In genomic region chr5:92504676-92505400, GRCm38 (mm10) we compare ENCODE assay signal across 9 mouse cellular contexts. TPM values are rescaled to one million over a fixed set of nuclear protein-coding genes. Genes with fewer than 3 reads are reported as not detected.
DNase-seq lines count a peak whose midpoint lies in the region; ATAC-seq and TF ChIP-seq lines count a peak whose summit lies in the region.
"Had no signal": no experiment of that assay in that cellular context is flagged by ENCODE, and none has a peak within 500 bp of the region (broad histone marks: within the 10 kb centered on the region; RNA-seq: fewer than 3 reads in every experiment).

No protein-coding gene starts in this region.

- TF ChIP-seq CTCF in E14TG2a.4 (conservative IDR thresholded peaks at IDR 0.05; ENCODE audit: low read length), result no peak

- H3K4me1 ChIP-seq in E14TG2a.4 (replicated peaks; ENCODE audit: low read depth, low read length), result peaks cover 54% of the 10 kb centered on the region
- no peaks in the 10 kb centered on the region for H3K4me1 ChIP-seq in embryonic facial prominence, embryonic 11.5 days (ENCODE audit: control insufficient read depth, insufficient read depth, low read length)
- H3K4me1 ChIP-seq in heart, embryonic 13.5 days, result peaks cover 33% of the 10 kb centered on the region

- under 1% methylated on average over 35 of the region's 35 CpGs for WGBS in embryonic facial prominence, embryonic 11.5 days
- under 1% methylated on average over 35 of the region's 35 CpGs for WGBS in heart, embryonic 13.5 days

- H3K9me3 ChIP-seq in E14TG2a.4 (ENCODE audit: low read length), result peaks cover 10% of the 10 kb centered on the region
- H3K9me3 ChIP-seq in embryonic facial prominence, embryonic 11.5 days (replicated peaks; ENCODE audit: control insufficient read depth, low read length), result no peaks in the 10 kb centered on the region
- no peaks in the 10 kb centered on the region for H3K9me3 ChIP-seq in heart, embryonic 13.5 days

- peak overlapping the region; percentile 91 for H3K27ac ChIP-seq in embryonic facial prominence, embryonic 11.5 days (replicated peaks; ENCODE audit: low read depth, low read length)
- H3K27ac ChIP-seq in heart, embryonic 13.5 days (replicated peaks), result peak overlapping the region; percentile 99

- peak overlapping the region; percentile 78 for H3K4me2 ChIP-seq in embryonic facial prominence, embryonic 11.5 days (ENCODE audit: low read depth, low read length)
- H3K4me2 ChIP-seq in heart, embryonic 13.5 days, result peak overlapping the region; percentile 87

- peak overlapping the region; percentile 92 for H3K4me3 ChIP-seq in E14TG2a.4 (replicated peaks; ENCODE audit: low read length)
- H3K4me3 ChIP-seq in embryonic facial prominence, embryonic 11.5 days (ENCODE audit: low read depth, low read length), result peak overlapping the region; percentile 89
- peak overlapping the region; percentile 96 for H3K4me3 ChIP-seq in heart, embryonic 13.5 days

- H3K36me3 ChIP-seq in E14TG2a.4 (ENCODE audit: insufficient read depth, low read length), result peaks cover 13% of the 10 kb centered on the region
- H3K36me3 ChIP-seq in embryonic facial prominence, embryonic 11.5 days (replicated peaks; ENCODE audit: control insufficient read depth, insufficient read depth, low read depth, low read length), result no peaks in the 10 kb centered on the region
- no peaks in the 10 kb centered on the region for H3K36me3 ChIP-seq in heart, embryonic 13.5 days

- H3K27me3 ChIP-seq in E14TG2a.4 (ENCODE audit: insufficient read depth, low read length), result peaks cover 2% of the 10 kb centered on the region; the same call in 1 of the 2 replicates
- H3K27me3 ChIP-seq in embryonic facial prominence, embryonic 11.5 days (ENCODE audit: control insufficient read depth, insufficient read depth, low read length), result no peaks in the 10 kb centered on the region
- H3K27me3 ChIP-seq in heart, embryonic 13.5 days (replicated peaks), result no peaks in the 10 kb centered on the region

- peak overlapping the region; percentile 91 for H3K9ac ChIP-seq in embryonic facial prominence, embryonic 11.5 days (replicated peaks; ENCODE audit: low read length)
- H3K9ac ChIP-seq in heart, embryonic 13.5 days, result peak overlapping the region; percentile 98

- ATAC-seq in embryonic facial prominence, embryonic 11.5 days (replicated peaks; ENCODE audit: insufficient number of reproducible peaks, low FRiP score, low TSS enrichment, low read depth), result peak; percentile 77
- ATAC-seq in heart, embryonic 13.5 days (ENCODE audit: extremely low read depth, insufficient number of reproducible peaks, low FRiP score, low TSS enrichment), result peak; percentile 47

- DNase-seq in adrenal gland, adult (ENCODE audit: inconsistent age in 2 of 2, low spot score in 1 of 2), result peak; percentile 50 to 86
- no peak for DNase-seq in adrenal gland, adult 8-10 months
- peak; percentile 47 for DNase-seq in embryonic facial prominence, embryonic 11.5 days (ENCODE audit: low spot score)
- peak; percentile 40 for DNase-seq in kidney, postnatal 14 days
- DNase-seq in lung, postnatal 25 days (ENCODE audit: low spot score), result peak; percentile 56
- DNase-seq in spleen, adult 18-20 months, result peak; percentile 38 to 46

RNA-seq across cellular contexts. Expression of gene Scarb2, which starts 1.8 kb away (rescaled TPM):
- total RNA-seq in adrenal gland, adult 8-10 months (2022), result 10 to 100 TPM; 66.0 to 88.0 (median 76.6) TPM
- polyA plus RNA-seq in embryonic facial prominence, embryonic 11.5 days (2014; fragmentation: Nextera tagmentation; extraction: Ambion mirVana), result 8.7 and 9.7 TPM in 2 replicates
- polyA plus RNA-seq in heart, embryonic 13.5 days (2015; fragmentation: Nextera tagmentation; extraction: Ambion mirVana), result 14.4 and 15.6 TPM in 2 replicates

RNA-seq across cellular contexts. Expression of gene Fam47e, which starts 50.0 kb away (rescaled TPM):
- not detected for total RNA-seq in adrenal gland, adult 8-10 months (2022)
- not detected in 2 replicates for polyA plus RNA-seq in embryonic facial prominence, embryonic 11.5 days (2014; fragmentation: Nextera tagmentation; extraction: Ambion mirVana)
- polyA plus RNA-seq in heart, embryonic 13.5 days (2015; fragmentation: Nextera tagmentation; extraction: Ambion mirVana), result not detected in 2 replicates
- total RNA-seq: gastrocnemius, postnatal 36 days had no signal
